Mouse (Mus musculus) ES-E14 (cell line): Measurements from ENCODE around the gene Pla1a. TPM values are rescaled to one million over a fixed set of nuclear protein-coding genes. Genes with fewer than 3 reads are reported as not detected.
"Not testable (repeated sequence)": the region's sequence is repeated elsewhere in the genome, so short reads cannot be mapped to it uniquely, and the experiment has no call there.

Experiments used
- DNase-seq: peaks from one replicate; pipeline ENCODE4 v3.0.0-alpha.2; 2013; ENCODE audit warnings: low read depth, low spot score
- H3K27ac ChIP-seq: 2 replicates; pipeline ENCODE4 v1.5.1; 2012; ENCODE audit warnings: low read depth, mild to moderate bottlenecking, low read length, moderate library complexity, mixed read lengths; ENCODE audit not compliant: poor library complexity, insufficient read depth, severe bottlenecking
- H3K36me3 ChIP-seq: 2 replicates; pipeline ENCODE4 v1.6.1; 2012; ENCODE audit warnings: mild to moderate bottlenecking, low read length, moderate library complexity, mixed read lengths; ENCODE audit not compliant: control insufficient read depth, poor library complexity, insufficient read depth, severe bottlenecking
- H3K4me1 ChIP-seq, 2 experiments: fragments of 150-350 bp in 1 of 2; sonication (generic) in 1 of 2; 2 replicates each; pipeline ENCODE4 v1.6.1; 2012; ENCODE audit warnings: low read length in 2 of 2, mild to moderate bottlenecking in 1 of 2, mixed read lengths in 1 of 2; ENCODE audit not compliant: control insufficient read depth in 2 of 2, insufficient read depth in 2 of 2, poor library complexity in 1 of 2
- H3K4me3 ChIP-seq, 2 experiments: fragments of 150-350 bp in 1 of 2; sonication (generic) in 1 of 2; 2 replicates each; pipeline ENCODE4 v1.5.1; 2012; ENCODE audit warnings: low read length in 2 of 2, low read depth in 1 of 2, mild to moderate bottlenecking in 1 of 2, mixed read lengths in 1 of 2; ENCODE audit not compliant: insufficient read depth in 1 of 2, poor library complexity in 1 of 2, severe bottlenecking in 1 of 2
- H3K9ac ChIP-seq: 2 replicates; pipeline ENCODE4 v1.6.1; 2012; ENCODE audit warnings: low read depth, mild to moderate bottlenecking, low read length, mixed read lengths; ENCODE audit not compliant: poor library complexity, insufficient read depth, severe bottlenecking
- H3K9me3 ChIP-seq: fragments of 150-350 bp; sonication (generic); 2 replicates; pipeline ENCODE4 v1.6.1; 2012; ENCODE audit warnings: low read depth, mild to moderate bottlenecking, low read length; ENCODE audit not compliant: control insufficient read depth, insufficient read depth
- CHD2 ChIP-seq: IDR thresholded peaks from 2 replicates; pipeline ENCODE4 v1.6.1; 2014; ENCODE audit warnings: mild to moderate bottlenecking, low read depth, low read length, inconsistent platforms
- HCFC1 ChIP-seq: IDR thresholded peaks from 2 replicates; pipeline ENCODE4 v1.6.1; 2012; ENCODE audit warnings: low read length, inconsistent platforms, borderline replicate concordance; ENCODE audit not compliant: insufficient read depth
- MAFK ChIP-seq: IDR thresholded peaks from 2 replicates; pipeline ENCODE4 v1.6.1; 2014; ENCODE audit warnings: mild to moderate bottlenecking, low read depth, low read length, inconsistent platforms; ENCODE audit not compliant: insufficient read depth
- ZC3H11A ChIP-seq: IDR thresholded peaks from 2 replicates; pipeline ENCODE4 v1.6.1; 2012; ENCODE audit warnings: low read depth, mild to moderate bottlenecking, inconsistent platforms, low read length, borderline replicate concordance
- ZNF384 ChIP-seq: IDR thresholded peaks from 2 replicates; pipeline ENCODE4 v1.6.1; 2012; ENCODE audit warnings: low read depth, low read length, inconsistent platforms
- in situ Hi-C, 2 experiments: fragments of 600-800 bp; cut with MboI; formaldehyde crosslinking; loops; one replicate each; pipeline ENCODE4 v1.15.1; 2025; ENCODE audit warnings: low sequenced_read_pairs in 2 of 2, inconsistent platforms in 1 of 2; ENCODE audit not compliant: unreplicated experiment in 2 of 2
- total RNA-seq: library from RNA; depleted of rRNA; stranded (reverse); fragments of 300-350 nt; gene quantifications from 2 replicates; pipeline ENCODE4 v1.2.3, GENCODE M21; 2012; rRNA removed

The Pla1a gene
- 4.9 and 6.0 TPM in 2 replicates for total RNA-seq

DNA sequence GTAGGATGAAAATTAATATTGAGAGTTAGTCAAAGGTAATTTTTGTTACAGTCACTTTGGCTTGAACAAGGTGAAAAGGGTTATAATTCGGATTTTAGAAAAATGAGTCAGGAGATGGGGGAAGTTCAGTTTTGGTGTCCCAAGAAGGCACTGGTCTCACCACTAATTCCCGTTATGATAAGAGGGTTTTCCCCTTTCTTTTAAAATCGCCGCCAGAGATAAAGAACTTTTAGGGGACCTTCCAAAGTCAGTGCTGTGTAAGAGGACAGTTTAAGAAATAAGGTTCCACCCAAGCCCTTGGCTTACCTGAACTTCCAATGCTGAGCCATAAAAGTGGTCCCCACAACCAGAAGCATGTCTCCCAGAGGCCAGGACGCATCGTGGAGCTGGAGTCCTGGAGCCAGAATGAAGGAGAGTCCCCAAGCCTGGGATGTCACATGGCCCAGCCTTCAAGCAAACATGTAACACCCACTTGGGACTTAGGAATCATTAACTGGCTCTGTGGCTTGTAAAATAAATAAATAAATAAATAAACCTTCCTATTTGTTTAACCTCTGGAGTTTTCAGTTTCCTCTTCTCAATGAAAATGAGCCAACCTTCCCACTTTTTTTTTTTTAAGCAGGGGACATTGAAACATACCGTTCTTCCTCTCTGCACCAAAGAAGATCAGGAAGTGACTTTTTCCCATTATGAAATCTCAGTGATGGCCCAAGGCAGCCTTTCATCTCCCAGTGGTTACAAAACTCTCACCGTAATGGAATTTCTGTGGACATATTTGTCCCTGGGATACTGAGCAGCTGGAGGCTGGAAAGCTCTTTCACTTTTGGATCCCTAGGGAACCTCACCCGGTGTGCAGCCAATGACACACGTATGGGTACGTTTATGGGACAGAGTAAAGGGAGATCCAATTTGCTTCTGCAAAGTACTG is at the start of gene Pla1a:
Gene Pla1a (minus strand): TSS at position 648 of the 928 bp plus-strand sequence.
- DNase-seq, result no peak
- Histone ChIP-seq H3K9ac (no peak within 1 kb of the TSS; the same call in 1 of the 2 replicates), H3K4me1 (peaks cover 10 to 33% of the 10 kb centered on the region in 2 experiments; a peak in 3 of 4 replicates), H3K27ac (peak within 1 kb of the TSS; percentile 42; the same call in 1 of the 2 replicates), H3K4me3 (no peak within 1 kb of the TSS), H3K9me3 (no peaks in the 10 kb centered on the region), H3K36me3 (no peaks in the 10 kb centered on the region)
- no peak for TF ChIP-seq CHD2
- in situ Hi-C loops, result no loop called here

DNA sequence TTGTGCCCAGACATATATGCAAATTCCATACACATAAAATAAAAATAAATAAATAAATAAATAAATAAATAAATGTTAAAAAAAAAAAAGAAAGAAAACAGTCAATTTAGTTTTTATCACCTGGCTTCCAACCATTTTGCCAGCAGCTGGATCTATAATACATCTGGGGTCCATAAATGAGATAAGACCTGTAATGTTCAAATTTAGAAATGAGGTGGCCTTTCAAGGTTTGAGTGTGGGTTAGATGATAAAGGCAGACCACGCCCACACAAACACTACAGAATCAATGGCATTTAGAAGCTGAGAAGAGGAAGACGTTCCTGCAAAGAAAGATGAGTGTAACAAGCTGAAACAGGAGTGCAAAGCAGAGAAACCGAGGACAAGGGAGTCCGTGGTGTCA is 48.4 kb upstream of the Pla1a start:
- in situ Hi-C loops, result loop anchor here in 1 of 2 experiments (10.0 to 25.0 kb wide), 2 partner anchors 137 to 544 kb away; partner anchors contain the start of genes Cox17, Gm21987 and Maats1
- no peak overlapping the region for H3K9ac ChIP-seq

DNA sequence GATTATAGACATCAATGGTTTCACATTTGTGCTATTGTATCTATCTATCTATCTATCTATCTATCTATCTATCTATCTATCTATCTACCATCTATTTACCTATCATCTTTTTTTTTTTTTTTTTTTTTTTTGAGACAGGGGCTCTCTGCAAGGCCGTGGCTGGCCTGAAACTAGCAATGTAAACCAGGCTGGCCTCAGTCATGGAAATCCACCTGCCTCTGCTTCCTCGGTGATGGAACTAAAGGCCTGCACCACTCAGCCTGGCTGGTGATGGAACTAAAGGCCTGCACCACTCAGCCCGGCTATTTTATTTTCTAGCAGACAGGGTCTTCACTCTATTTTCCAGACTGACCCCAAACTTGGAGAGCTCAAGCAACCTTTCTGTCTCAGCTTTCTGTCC is 45.4 kb upstream of the Pla1a start:
- H3K9me3 ChIP-seq, result no peaks in the 10 kb centered on the region
- no peaks in the 10 kb centered on the region for H3K36me3 ChIP-seq
- H3K4me3 ChIP-seq, result no peak overlapping the region
- peaks cover 0 to 5% of the 10 kb centered on the region in 2 experiments; a peak in 3 of 4 replicates for H3K4me1 ChIP-seq
- TF ChIP-seq HCFC1 (no peak), MAFK (no peak), ZC3H11A (no peak), CHD2 (no peak), ZNF384 (no peak)
- H3K9ac ChIP-seq, result no peak overlapping the region
- H3K27ac ChIP-seq, result no peak overlapping the region
- in situ Hi-C loops, result loop anchor here in 1 of 2 experiments (25.0 kb wide), 1 partner anchor 541 kb away; no protein-coding TSS in a partner anchor
- DNase-seq, result no peak

More for the DNA sequence above, 48.4 kb upstream of the Pla1a start:
- no peak for DNase-seq
- Histone ChIP-seq H3K27ac (no peak overlapping the region), H3K9me3 (no peaks in the 10 kb centered on the region), H3K4me3 (no peak overlapping the region), H3K36me3 (no peaks in the 10 kb centered on the region), H3K4me1 (peaks cover 0 to 4% of the 10 kb centered on the region in 2 experiments; a peak in 1 of 4 replicates)
- TF ChIP-seq ZC3H11A, result no peak
- no peak for TF ChIP-seq CHD2
- no peak for TF ChIP-seq MAFK
- TF ChIP-seq HCFC1, result no peak

DNA sequence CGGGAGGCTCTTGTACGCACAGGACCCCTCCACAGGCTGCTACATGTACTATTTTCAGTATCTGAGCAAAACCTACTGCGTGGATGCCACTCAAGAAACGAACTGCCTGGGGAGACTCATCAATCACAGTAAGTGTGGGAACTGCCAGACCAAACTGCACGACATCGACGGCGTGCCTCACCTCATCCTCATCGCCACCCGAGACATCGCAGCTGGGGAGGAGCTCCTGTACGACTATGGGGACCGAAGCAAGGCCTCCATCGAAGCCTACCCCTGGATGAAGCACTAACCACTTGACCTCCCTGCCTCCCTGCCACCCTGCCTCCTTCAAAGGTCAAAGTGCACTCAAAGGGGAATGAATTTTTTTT is 44.3 kb upstream of the Pla1a start:
- H3K27ac ChIP-seq, H3K36me3 ChIP-seq, H3K9me3 ChIP-seq, DNase-seq, H3K4me1 ChIP-seq: not testable (repeated sequence)
- peak overlapping the region; percentile 12 to 61; a peak in 2 of 4 replicates for H3K4me3 ChIP-seq
- in situ Hi-C loops, result loop anchor here in 1 of 2 experiments (25.0 kb wide), 1 partner anchor 540 kb away; no protein-coding TSS in a partner anchor
- H3K9ac ChIP-seq, result peak overlapping the region; percentile 49; the same call in 1 of the 2 replicates
